Mouse (Mus musculus): ENCODE data around the gene Tcf7l1. TPM values are rescaled to one million over a fixed set of nuclear protein-coding genes. Genes with fewer than 3 reads are reported as not detected.

Tcf7l1 gene
- total RNA-seq, 2 experiments from 2014 or later, result 4.1 to 5.3 TPM

DNA sequence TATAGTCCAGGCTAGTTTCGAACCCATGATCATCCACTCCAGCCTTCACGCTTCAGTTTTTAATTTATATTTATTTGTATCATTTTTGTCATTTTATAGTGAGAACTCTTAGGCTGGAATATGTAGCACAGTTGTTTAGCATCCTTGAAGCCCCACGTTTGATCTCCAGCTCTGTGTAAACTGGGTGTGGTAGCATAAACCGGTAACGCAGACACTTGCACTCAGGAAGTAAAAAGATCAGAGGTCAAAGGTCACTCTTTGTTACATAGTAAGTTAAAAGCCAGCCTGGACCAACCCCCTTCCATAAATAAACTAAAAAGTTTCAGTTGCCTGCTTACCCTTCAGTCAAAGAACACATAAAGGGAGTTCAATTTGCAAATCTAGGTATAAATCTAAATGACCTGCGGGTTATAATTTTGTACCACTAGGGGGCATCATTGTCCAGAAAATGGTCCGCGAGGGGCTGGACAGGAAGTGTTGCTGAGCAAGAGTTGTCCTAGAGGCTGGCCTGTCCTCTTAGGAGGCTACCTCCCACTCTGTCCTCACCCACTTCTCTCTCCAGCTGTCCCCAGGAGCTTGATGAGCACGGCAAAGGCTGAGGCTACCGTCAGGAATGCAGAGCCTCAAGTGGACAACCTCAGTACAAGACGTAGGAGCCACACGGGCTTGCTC is 153.2 kb downstream of the Tcf7l1 start:
- intact Hi-C loops (cut with DNase I), result no loop called here
- DNase-seq, result peak; percentile 38

DNA sequence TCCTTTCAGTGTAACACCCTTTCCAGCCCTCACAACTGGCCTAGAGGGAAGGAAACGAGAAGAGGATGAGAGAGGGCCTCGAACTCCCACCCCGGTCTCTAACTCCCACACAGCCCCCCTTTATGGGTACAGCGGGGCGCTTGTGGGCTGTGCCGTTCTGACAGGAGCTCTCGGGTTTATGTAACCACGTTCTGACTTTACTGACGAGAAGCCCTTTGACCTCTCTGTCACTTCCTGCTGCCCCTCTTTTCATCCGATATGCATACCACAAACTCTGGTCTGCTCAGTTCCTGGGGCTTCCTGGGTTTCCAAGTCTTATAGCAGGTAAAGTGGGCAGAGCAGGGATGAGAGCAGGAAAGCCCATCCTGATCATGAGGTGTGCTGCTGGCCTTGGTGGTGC is 154.7 kb downstream of the Tcf7l1 start:
- DNase-seq, result no peak
- intact Hi-C loops (cut with DNase I), result no loop called here

DNA sequence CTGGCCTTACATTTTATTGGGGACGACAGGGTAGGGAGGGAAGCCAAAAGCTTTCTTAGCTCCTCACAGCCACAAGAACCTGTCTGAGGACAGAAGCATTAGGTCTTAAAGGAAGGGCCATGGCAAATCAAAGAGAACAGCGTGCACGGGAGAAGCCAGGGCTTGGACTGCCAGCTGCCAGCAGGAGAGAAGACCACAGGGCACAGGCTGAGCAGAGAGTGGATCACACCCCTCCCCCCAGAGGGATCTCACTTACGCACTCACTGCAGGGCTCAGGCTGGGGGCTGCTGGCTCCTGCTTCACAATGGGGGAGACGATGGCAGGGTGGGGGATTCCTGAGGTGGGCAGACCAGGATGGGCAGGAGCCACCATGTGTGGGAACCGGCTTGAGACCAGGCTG is 157.4 kb downstream of the Tcf7l1 start:
- peak; percentile 68 for DNase-seq
- intact Hi-C loops (cut with DNase I), result no loop called here

DNA sequence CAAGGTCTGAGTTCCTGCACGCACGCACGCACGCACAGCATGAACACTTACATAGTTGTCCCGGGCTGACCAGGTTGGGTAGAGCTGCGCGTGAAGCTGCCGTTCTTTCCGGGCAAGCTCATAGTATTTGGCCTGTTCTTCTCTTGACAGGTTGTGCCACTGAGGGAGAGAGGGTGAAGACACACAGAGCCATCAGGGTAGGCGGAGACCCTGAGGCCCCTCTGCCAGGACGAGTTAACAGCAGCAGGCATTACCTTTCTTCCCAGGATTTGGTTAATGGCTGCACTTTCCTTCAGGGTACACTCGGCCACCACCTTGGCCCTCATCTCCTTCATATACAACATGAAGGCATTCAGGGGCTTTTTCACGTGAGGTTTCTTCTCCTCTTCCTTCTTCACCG is 158.1 kb downstream of the Tcf7l1 start:
- intact Hi-C loops (cut with DNase I), result no loop called here
- no peak for DNase-seq

DNA sequence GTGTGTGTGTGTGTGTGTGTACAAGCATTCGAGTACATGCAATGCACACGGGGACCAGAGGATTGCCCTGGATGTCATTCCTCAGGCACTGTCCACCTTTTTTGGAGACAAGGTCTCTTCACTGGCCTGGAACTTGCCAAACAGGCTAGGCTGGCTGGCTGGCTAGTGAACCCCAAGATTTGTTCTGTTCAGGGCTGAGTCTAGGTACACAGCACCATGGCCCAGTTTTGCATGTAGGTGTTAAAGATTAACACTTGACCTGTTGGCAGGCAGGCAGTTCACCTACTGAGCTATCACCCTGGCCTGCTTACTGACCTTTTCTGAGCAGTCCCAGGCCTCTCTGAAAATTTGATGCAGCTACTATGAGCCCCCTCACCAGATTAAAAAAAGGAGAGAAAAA is 158.7 kb downstream of the Tcf7l1 start:
- DNase-seq, result no peak
- intact Hi-C loops (cut with DNase I), result no loop called here

DNA sequence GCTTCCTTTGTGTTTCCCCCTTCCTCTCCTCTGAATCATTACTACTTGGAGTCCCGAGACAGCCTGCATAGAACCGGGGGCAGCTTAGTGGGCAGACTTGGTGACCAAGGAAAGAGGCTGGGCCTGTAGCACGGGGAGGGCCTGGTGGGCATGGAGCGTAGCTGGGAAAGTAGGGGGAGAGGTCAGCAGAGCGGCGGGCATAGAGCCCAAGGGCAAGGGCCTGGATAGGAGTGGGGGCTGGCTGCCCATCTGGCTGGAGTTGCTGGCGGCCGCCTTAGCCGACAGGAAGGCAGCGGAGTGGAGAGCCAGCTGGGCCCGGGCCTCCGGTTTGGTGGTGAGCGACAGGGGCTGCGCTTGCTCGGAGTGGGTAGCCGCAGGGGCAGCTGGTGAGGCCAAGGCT is 161.8 kb downstream of the Tcf7l1 start:
- DNase-seq, result peak; percentile 81
- intact Hi-C loops (cut with DNase I), result no loop called here

DNA sequence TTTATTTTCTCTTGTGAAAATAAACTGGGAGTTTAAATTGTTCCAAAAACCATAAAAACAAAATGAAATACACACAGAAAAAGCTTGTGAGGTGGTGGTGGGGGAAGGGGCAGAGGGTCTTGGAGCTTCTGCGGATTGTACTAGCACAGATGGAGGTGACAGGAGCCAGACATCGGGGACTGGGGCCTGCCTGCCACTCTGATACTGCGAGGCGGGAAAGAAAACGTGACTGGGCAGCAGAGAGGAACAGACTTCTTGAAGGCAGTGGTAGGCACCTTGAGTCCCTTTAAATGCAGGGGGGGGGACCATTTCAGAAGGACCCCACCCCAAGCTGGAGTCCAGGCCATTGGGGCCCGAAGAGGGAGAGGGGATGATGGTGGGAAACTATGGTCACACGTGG is 162.7 kb downstream of the Tcf7l1 start:
- intact Hi-C loops (cut with DNase I), result no loop called here
- DNase-seq, result no peak

DNA sequence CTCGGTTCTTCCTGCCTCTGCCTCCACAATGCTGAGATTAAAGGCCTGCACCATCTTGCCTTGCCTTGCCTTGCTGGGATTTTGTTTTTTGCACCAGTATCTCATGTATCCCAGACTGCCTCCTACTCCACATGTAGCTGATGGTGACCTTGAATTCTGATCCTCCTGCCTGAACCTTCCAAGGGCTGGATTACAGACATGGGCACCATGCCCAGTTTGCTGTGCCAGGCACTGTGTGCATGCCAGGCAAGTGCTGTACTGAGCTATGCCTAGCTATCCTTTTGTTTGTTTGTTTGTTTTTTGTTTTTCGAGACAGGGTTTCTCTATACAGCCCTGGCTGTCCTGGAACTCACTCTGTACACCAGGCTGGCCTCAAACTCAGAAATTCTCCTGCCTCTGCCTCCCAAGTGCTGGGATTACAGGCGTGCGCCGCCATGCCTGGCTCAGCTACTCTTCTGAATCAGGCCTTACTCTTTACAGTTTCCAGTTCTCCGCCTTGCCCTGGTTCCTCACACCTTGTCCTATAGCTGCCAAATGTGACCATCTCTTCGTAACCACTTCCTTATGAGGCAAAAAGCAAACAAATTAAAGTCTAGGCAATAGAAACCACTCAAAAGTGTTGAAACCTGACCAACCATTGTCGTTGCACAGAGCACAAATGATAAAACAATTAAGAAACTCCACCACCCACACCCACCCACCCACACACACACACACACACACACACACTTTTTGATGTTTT is 165.2 kb downstream of the Tcf7l1 start:
- intact Hi-C loops (cut with DNase I), result no loop called here
- no peak for DNase-seq

DNA sequence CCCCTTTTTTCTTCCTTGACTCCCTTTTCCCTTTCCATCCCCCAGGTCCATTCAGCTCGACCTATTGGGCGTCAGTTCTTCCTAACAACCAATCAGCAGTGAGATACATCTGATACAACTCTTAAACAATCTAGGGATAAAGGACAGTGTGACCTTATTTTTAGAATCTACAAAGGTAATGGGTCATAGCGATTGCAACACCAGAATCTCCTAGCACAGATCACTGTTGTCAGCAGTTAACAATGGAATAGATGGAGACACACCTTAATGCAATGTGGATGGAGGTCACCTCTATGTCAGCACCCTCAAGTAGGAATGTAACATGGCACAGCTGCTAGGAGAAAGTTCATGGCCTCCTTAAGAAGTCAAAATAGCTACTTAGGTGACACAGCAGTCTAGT is 166.1 kb downstream of the Tcf7l1 start:
- intact Hi-C loops (cut with DNase I), result no loop called here
- DNase-seq, result no peak

DNA sequence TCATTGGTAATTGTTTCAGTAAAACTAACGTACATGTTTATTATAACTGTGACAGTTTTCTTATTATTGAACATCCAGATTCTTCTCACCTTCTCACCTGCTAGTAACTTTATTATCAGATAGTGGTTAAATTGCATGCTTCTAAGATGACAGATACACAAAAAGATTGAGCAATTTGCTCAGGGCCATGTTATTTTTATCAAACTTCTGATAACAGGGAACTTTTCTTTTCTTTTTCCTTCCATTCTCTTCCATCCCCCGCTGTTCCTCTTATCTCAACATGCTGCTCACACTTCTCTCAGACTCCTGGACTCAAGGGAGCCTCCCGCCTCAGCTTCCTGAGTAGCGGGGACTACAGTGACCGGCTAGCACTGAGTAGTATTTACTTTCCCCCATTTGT is 168.1 kb downstream of the Tcf7l1 start:
- DNase-seq, result no peak
- intact Hi-C loops (cut with DNase I), result no loop called here

DNA sequence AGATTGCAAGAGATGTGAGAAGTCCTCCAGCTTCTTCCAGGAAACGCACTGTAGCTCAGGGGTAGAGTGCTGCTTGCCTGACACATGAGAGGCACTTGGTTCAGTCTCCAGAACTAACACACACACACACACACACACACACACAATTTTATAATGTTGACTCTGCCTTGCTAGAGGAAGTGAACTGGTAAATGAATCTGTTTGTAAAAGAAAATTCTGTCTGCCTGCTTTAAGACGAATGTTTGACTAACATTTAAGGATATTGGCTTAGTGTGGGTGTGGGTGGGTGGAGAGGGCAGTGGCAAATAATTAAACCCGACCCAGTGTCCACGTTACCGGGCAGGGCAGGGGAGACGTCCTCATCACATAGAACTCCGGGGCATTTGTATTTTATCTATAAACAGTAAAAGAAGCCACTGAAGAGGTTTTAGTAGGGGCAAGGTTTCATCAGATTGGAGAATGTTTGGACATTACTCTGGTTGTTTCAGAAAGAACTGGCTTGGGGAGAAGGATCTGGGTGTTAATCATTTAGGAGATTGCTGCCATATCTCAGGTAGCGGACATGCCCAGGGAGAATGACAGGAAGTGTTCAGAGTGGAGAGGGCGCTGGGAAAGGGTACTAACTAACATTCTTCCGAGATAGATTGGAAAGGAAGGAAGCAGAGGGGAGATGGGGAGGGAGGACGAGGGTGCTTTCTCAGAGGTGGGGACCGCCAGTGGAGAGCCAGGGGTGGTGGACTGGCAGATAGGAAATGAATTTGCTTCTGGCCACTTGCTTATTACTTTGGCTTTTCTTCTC is 169.1 kb downstream of the Tcf7l1 start:
- intact Hi-C loops (cut with DNase I), result no loop called here
- DNase-seq, result no peak

DNA sequence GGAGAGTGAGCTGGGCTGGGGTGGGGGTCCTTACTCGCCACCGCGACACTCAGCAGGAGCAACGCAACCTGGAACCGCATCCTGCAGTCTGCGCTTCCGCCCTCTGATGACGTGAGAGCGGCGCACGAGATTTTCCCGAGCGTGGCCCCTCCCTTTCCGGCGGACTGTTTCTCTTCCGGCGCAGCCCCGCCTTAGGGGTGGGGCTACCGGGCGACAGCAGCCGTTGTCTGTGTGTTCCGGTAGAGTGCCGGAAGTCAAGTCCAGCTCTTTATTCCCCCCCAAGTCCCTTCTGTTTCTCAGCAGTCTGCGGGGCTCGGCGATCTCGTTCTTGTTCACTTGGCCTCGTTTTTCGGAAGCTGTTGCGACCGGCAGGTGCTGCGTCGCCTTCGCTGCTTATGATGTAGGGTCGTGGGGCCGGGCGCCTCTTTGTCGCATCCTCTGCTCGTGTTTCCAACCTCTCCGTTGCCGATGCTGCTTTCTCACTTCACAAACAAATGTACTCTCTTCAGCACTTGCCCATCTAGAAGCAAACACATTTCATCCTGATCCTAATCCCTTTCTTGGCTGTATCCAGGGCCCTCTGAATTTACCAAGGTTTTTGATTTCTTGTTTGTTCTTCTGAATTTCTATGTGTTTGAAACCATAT is 172.3 kb downstream of the Tcf7l1 start, which contains the start of gene Tgoln1:
Gene Tgoln1, minus strand, starts transcription at position 358 of the 646 bp plus-strand sequence.
- intact Hi-C loops (cut with DNase I), result no loop called here
- DNase-seq, result peak; percentile 93

DNA sequence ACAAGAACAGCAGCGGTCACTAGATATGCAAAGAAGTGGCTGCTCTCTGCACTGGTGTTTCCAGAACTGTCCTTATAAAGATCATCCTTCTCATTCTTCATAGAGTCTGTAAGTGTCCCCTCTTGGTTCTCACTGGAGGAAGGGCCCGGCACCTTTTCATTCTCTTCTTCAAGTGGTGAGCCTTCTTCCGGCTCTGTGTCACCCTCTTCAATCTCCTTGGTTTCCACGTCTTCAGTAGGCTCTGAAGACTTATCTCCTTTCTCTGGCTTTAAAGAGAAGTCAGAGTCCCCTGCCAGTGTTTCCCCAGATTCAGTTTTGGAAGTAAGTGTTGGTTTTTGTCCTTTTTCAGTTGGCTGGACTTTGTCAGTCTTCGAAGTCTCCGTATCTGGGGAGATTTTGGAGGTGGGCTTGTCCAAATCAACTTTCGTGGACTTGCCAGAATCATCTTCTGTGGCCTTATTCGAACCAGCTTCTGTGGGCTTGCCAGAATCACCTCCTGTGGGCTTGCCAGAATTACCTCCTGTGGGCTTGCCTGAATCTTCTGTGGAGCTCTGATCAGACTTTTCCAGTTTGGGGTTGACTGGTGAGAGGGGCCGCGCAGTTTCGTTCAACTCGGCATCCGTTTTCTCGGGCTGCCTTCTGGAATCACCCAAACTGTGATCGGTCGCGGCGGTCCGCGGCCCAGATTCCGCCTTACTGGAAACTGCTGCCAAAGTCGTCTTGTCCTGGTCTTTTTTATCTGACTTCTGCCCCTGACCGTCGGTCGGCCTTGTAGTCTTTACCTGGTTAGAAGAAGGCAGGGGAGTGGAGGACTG is 173.3 kb downstream of the Tcf7l1 start:
- no peak for DNase-seq
- intact Hi-C loops (cut with DNase I), result no loop called here

DNA sequence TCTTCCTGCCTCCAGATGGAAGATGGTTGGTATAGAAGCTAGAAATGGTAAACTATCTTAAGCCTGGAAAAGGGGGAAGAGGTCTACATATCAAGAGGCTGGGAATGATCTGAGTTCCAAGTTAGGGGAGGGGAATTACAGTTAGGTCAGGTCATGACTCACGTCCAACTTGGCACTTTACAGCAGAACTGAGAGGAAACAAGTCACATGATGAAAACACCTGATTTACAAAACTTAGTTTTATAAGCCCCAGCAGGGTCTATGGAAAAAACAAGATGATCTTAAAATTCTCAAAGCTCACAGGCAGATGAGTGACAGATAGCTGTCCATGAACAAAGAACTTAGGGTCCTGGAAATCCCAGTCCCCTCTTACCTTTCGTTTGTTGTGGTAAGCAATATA is 173.9 kb downstream of the Tcf7l1 start:
- DNase-seq, result no peak
- intact Hi-C loops (cut with DNase I), result no loop called here

DNA sequence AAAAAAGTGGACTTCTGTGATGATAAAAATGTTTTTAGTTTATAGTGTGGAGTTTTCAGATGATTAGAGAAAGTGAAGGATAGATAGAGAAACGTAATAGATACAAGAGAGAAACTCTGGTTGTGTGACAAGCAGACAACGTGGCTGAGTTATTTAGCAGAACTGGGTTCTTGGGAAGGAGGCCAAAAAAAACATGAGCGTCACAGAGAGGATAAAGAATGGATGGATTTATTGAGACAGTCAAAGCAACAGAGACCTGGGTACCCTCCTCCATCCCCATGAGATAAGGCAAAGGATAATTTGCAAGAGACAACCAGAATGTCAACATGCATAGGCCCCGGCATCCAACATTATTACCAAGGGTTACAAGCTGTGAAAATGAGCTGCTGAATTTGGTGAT is 178.8 kb downstream of the Tcf7l1 start:
- intact Hi-C loops (cut with DNase I), result no loop called here
- DNase-seq, result no peak

DNA sequence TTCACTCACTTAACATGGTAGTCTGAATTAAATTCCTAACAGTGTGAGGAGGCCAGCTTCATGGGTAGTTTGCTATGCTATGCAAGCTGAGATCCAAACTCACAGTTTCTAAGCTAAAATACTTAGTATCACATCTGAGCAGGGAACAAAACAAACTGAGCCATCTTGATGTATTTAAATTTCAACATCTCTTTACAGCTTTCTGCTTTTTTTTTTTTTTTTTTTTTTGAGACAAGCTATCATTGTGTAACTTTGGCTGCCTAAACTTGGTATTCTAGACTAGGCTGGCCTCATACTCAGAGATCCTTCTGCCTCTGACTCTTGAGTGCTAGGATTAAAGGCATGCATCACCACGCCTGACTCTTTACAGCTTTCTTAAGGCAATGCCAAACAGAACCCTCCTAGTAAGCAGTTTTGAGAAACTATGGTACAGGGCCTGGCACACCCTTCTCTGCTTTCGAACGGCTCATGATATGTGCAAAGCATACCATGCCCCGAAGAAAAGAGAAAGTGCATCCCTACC is 180.3 kb downstream of the Tcf7l1 start:
- intact Hi-C loops (cut with DNase I), result no loop called here
- no peak for DNase-seq

DNA sequence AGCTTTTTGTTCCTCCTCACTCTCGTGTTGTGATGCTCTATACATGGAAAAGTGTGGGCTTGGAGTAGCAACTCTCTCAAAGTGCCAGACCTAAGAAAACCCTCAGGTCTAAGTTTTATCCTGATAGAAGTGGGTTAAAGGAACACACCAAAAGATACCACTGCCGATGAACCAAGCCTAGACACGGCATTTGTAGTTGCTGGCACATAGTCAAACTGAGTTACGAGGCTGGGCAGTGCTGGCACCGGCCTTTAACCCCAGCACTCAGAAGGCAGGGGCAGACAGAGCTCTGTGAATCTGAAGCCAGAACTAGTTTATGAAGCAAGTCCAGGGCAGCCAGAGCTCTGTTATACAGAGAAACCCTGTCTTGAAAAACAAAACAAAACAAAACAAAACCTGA is 181.4 kb downstream of the Tcf7l1 start:
- DNase-seq, result no peak
- intact Hi-C loops (cut with DNase I), result no loop called here

DNA sequence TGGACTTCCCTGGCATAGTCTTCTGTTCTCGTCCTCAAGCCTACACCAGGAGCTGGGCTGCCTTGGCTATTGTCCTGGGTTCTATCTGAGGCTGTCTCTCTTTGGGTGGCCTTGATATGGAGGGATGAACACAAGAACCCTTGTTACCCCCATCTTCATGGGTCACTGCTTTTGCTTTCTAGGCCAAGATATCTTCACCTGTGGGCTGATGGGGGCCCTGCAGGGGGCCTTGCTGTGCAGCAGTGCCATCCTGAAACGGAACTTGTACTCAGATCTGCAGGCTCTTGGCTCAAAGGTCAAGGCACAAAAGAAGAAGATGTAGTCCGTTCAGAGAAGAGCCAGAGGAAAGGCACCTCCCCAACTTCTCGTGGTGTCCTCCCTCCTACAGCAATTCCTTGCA is 182.0 kb downstream of the Tcf7l1 start:
- intact Hi-C loops (cut with DNase I), result no loop called here

DNA sequence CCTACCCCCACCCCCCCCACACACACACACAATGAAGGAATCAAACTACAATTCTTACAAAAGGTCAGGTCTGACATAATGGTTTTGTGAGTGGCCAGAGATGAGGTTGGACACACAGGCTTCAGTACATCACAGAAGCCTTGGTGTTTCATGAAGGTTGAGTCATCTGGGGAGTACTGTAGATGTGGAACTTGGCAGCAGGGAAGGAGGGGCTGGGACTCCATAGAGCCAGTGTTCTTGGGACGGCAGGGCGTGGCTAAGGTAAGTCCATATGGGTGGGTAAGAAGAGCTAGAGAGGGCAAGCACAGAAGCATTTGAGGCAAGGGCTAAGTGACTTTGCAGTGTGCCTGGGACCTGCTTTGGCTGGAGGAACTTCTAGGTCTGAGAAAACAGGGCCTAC is 185.0 kb downstream of the Tcf7l1 start:
- no peak for DNase-seq
- intact Hi-C loops (cut with DNase I), result no loop called here

More for the DNA sequence above, 182.0 kb downstream of the Tcf7l1 start:
- no peak for DNase-seq

DNA sequence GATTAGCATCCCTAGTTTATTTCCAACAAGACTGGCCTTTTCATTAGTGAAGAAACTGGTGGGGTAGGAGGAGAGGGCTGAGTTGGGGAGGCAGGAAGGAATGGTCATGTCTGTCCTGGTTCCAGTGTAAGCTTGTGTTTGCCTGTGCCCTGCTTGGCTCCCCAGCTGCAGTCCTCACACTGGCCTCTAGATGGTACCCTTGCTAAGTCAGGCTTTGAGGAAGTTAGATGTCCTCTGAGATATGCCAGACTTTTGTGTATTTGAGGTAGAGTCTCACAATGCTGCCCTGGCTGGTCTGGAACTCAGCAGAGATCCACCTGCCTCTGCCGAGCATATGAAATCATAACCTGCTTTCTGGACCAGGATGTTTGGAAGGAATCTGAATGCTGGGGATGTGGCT is 187.3 kb downstream of the Tcf7l1 start:
- intact Hi-C loops (cut with DNase I), result no loop called here
- peak; percentile 75 for DNase-seq

Measured in left cerebral cortex, postnatal 4 days (tissue).